Mouse (Mus musculus): ENCODE results near the gene Smarce1.

Smarce1 gene

GRCm38 (mm10) chr11:99169438-99169837, 61.4 kb downstream of the Smarce1 start:
- no peak for DNase-seq (ENCODE audit: low read depth, low spot score)

DNA sequence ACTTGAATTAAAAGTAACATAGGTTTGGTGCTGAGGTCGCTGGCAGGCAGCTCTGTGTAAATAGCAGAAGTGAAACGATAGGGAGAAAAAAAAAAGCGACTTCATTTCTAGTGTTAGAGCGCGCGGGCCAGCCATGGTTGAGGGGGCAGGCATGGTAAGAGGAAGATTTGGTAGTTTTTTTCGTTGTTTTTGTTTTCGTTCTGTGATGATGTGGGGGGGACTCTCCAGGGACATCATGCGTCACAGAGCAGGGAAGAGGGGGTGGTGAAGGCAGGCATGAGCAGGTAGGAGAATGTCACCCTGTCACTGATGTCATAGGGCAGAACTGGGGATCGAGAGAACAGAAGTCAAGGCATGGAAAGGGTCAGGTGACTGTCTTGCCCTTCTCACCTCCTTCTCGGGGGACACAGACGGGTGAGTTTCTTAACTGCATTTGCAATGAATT, 62.8 kb downstream of the Smarce1 start:
- DNase-seq (ENCODE audit: low read depth, low spot score) = peak; percentile 80

DNA sequence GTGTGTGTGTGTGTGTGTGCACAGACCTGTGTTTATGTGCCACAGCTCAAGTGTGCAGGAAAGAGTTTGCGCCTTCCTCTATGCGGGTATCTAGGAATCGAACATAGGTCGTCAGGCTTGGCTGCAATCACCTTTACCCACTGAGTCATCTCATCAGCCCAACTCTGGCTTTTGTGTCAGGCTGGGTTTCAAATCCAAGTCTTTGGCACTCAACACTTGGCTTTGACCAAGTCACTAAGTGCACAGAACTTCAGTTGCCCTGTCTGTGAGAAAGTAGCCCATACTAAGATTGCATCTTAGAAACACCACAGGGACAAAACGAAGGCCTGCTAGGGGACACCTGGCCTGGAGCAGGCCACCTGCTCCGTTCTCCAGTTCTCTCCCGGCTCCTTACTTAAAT, 63.2 kb downstream of the Smarce1 start:
- peak; percentile 34 for DNase-seq (ENCODE audit: low read depth, low spot score)

GRCm38 (mm10) chr11:99166241-99166640, 64.6 kb downstream of the Smarce1 start:
- DNase-seq (ENCODE audit: low read depth, low spot score) = peak; percentile 52

DNA sequence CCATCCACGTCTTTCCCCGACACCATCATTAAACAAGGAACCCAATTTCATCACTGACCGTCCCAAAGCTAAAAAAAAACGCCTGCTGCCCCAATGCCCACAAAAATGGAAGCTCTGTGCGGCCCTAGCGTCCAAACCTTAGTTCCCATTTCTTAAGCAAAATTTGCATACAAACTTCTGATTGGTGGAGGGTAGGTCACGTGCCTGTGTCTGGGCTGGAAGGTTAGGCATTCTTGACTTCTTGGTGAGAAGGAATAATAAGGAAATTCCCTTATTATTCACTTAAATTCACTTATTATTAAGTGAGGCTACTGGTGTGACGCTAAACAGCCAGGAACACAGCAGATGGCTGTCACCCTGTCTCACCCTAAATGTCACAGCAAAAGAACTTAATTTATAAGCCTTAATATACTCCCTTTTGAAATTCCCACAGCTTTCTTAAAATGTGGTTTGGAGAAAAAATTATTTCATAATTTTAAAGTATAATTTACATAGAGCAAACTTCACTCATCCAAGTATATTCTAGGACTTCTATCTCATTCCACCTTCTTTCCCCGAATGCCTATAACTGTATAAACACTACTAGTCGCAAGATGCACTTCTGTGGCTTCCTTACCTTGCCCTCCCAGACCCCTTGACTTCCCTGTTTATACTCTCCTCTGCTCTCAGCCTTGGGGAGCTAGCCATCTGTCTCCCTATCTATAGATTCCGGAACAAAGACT, 65.6 kb downstream of the Smarce1 start:
- no peak for DNase-seq (ENCODE audit: low read depth, low spot score)

DNA sequence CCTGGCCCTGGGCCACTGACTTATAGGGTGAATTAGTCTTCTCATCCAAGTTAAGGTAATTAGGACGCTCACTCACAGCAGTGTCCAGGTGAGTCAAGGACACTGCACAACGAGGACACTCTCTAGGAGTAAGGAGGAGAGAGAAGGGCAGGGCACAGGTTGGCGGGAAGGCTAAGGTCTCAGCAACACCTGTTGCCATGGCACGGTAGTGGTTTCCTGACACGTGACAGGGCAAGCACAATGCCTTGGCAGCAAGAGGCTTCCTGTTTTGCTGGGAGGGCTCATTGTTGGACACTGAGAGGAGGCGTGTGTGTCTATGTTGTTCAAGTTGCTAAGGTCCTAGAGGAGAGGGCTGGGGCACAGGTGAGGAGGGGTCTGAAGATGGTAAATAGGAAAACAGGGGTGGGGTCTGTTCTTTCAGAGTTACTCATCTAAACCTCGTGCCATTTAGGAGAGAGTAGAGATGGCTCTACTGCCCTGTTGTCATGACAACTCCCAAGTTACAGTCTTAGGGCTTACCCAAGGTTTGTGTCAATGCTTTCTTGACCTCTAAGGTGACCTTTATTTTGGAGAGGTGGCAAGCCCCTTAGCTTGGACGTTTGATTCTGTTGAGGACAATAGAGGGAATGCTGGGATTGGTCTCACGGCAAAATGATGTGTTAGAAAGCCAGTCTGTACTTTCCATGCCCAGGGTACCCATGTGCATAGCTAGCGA, 67.7 kb downstream of the Smarce1 start:
- DNase-seq (ENCODE audit: low read depth, low spot score) = peak; percentile 83

- no peak for DNase-seq (ENCODE audit: low read depth, low spot score)
These were observed 69.2 kb downstream of the Smarce1 start for GRCm38 (mm10) chr11:99161648-99162047.

DNA sequence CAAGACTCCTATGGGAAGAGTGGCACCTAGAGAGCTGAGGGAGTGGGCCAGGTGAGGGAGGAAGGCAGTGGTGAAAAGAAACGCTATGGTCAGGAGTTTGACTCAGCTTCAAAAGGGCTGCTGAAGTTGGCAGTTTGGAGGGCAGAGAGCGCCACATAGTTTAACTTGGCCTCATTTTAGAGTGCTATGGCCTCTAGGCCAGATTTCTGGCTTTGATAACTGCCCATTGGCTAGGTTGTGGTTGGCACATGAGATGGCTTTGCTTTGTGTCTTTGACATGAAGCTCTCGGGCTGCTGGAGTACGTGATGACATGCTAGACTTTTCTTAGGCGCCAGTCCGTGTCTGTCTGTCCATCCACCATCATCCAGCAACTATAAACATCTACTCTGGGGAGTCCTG, 70.6 kb downstream of the Smarce1 start:
- no peak for DNase-seq (ENCODE audit: low read depth, low spot score)

All from CD4-positive, CD25-positive, alpha-beta regulatory T cell, adult 2 months (primary cell).